Mouse (Mus musculus) heart, embryonic 13.5 days (tissue): ENCODE data around the gene Thoc6. TPM values are rescaled to one million over a fixed set of nuclear protein-coding genes. Genes with fewer than 3 reads are reported as not detected.
A peak's percentile ranks its signal among the peaks of the same experiment; 100 is the strongest.

ENCODE experiments used
- ATAC-seq: fragments of 200-750 bp; cut with Nextera tagmentation; 2 replicates; pipeline ENCODE4 v1.8.0; 2017; ENCODE audit warnings: moderate TSS enrichment; ENCODE audit not compliant: insufficient number of reproducible peaks, low FRiP score, low TSS enrichment; ENCODE audit errors: extremely low read depth
- H3K27ac ChIP-seq: fragments of 300-500 bp; sonication (generic); replicated peaks from 2 replicates; pipeline ENCODE4 v1.5.1; 2015; ENCODE audit warnings: moderate library complexity, mild to moderate bottlenecking, inconsistent platforms
- H3K27me3 ChIP-seq: fragments of 300-500 bp; sonication (generic); replicated peaks from 2 replicates; pipeline ENCODE4 v1.6.1; 2015; ENCODE audit warnings: mild to moderate bottlenecking, inconsistent platforms
- H3K36me3 ChIP-seq: fragments of 300-500 bp; sonication (generic); 2 replicates; pipeline ENCODE4 v1.6.1; 2015; ENCODE audit warnings: mild to moderate bottlenecking, inconsistent platforms
- H3K4me1 ChIP-seq: fragments of 300-500 bp; sonication (generic); 2 replicates; pipeline ENCODE4 v1.6.1; 2015; ENCODE audit warnings: inconsistent platforms
- H3K4me2 ChIP-seq: fragments of 300-500 bp; sonication (generic); 2 replicates; pipeline ENCODE4 v1.6.1; 2015; ENCODE audit warnings: inconsistent platforms, mild to moderate bottlenecking, moderate library complexity
- H3K4me3 ChIP-seq: fragments of 300-500 bp; sonication (generic); 2 replicates; pipeline ENCODE4 v1.5.1; 2015; ENCODE audit warnings: moderate library complexity, mild to moderate bottlenecking, inconsistent platforms
- H3K9ac ChIP-seq: fragments of 300-500 bp; sonication (generic); 2 replicates; pipeline ENCODE4 v1.6.1; 2015; ENCODE audit warnings: inconsistent platforms, mild to moderate bottlenecking, moderate library complexity
- H3K9me3 ChIP-seq: fragments of 300-500 bp; sonication (generic); 2 replicates; pipeline ENCODE4 v1.6.1; 2016; ENCODE audit warnings: inconsistent platforms
- WGBS: fragments of 180-500 bp; shearing (Covaris S2); methylation state at CpG from one replicate; pipeline ENCODE4 v1.1.7; 2015; ENCODE audit warnings: mixed read lengths; 5-methylcytosine and 5-hydroxymethylcytosine counted together
- polyA plus RNA-seq: library from polyadenylated mRNA; unstranded; fragments of >200 nt; fragmentation: Nextera tagmentation; extraction: Ambion mirVana; gene quantifications from 2 replicates; pipeline ENCODE4 v1.2.1, GENCODE M21; 2015

Gene Thoc6
- polyA plus RNA-seq, 1 experiment from 2014 or later: 32.4 TPM

DNA sequence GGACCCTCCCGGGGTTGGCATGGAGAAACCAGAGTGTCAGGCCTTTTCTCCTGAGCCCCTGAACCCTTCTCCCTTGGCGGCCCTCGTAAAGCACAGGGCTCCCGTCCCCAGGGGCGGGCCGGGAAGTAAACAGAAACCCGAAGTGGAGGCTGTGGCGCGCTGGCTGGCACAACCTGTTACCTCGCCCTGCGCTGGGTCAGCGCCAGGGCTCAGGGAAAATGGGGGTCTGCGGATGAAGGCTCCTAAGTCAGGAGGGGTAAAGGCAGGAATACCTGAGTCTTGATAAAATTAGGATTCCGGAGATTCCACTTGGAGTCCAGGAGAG is 12.8 kb downstream of the Thoc6 start:
- no peak for ATAC-seq
- Histone ChIP-seq H3K9ac (0 out of 2 replicates have a peak overlapping the region, but pooled peaks have one; percentile 33), H3K27ac (no peak overlapping the region), H3K4me1 (peaks cover 14% of the 10 kb centered on the region), H3K36me3 (no peaks in the 10 kb centered on the region), H3K27me3 (peaks cover 69% of the 10 kb centered on the region), H3K9me3 (no peaks in the 10 kb centered on the region), H3K4me3 (peak overlapping the region; percentile 32), H3K4me2 (peak overlapping the region; percentile 54)
- WGBS: 6% methylated on average over 14 of the region's 14 CpGs

DNA sequence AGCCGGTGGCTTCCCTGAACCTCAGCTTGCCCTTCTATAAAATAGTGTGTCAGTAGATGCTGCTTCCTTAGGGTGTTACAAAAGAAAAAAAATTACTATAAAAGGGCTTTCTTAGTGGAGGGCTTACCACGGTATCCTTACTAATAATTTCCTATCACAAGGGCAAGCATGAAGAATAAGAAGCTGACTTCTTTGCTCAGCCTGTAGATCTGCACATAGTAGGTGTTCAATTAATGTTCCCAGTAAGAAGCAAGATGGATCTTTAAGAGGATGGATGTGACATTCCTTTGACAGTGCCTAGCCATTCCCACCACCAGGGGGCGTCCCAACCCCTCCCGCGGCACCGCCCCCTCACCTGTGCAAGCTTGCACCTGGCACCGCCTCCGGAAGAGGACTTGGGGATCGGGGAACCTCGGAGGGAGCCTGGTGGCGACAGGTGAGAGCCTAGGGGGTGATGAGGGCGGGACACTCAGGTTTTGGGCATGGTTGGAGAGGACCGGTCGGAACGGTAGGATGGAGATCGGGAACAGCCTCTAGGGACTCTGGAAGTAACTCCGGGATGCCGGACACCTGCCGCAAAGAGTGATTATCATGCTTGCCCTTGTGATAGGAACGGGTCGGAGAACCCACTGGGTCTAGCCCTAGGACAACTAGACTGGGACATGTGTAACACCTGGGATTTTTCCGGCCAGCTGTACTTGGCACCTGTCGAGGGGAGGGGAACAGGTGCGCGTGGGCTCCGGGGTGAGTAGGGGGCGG is 13.4 kb downstream of the Thoc6 start, which contains the start of gene Bicdl2:
Bicdl2 (plus strand) TSS at position 390 of the 759 bp plus-strand sequence.
- Histone ChIP-seq H3K4me2 (peak within 1 kb of the TSS; percentile 54), H3K4me1 (peaks cover 14% of the 10 kb centered on the region), H3K9me3 (no peaks in the 10 kb centered on the region), H3K27me3 (peaks cover 70% of the 10 kb centered on the region), H3K27ac (no peak within 1 kb of the TSS), H3K36me3 (no peaks in the 10 kb centered on the region), H3K4me3 (peak within 1 kb of the TSS; percentile 32), H3K9ac (0 out of 2 replicates have a peak within 1 kb of the TSS, but pooled peaks have one; percentile 33)
- ATAC-seq: no peak
- WGBS: 6% methylated on average over 27 of the region's 27 CpGs

DNA sequence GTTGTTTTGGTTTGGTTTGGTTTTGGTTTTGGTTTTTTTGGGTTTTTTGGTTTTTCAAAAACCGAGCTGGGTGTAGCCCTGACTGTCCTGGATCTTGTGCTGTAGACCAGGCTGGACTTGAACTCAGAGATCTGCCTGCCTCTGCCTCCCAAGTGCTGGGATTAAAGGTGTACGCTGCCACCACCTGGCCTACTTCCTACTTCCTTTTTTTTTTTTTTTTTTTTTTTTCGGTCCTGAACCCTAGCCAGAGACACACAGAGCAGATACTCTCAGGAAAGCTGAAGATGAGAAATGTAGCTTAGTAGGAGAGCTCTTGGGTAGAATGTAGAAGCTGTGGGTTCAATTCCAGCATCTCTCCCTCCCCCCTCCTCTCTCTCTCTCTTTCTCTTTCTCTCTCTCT is 15.2 kb downstream of the Thoc6 start:
- WGBS: 74% methylated on average over 3 of the region's 3 CpGs
- H3K9me3 ChIP-seq: no peaks in the 10 kb centered on the region

DNA sequence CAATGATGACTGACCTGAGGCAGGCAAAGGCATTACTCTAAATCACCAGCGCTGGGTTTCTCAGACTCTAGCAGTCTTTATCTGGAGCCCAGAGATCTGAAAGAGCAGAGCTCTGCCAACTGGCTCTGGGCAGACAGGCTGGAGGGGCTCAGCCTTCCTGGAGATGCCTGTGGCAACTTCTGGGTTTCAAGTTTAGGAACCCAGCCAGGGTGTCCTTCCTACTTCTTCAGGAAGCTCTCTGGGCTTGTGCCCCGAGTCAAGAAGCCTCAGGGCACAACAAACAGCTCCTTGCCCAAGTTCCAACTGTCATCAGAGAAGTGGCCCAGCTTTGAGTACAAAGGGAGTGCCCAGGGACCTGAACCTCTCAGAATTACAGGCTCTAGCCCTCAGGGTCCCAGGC is 19.3 kb downstream of the Thoc6 start:
- ATAC-seq: no peak
- no peak overlapping the region for H3K9ac ChIP-seq
- no peak overlapping the region for H3K4me2 ChIP-seq
- H3K4me1 ChIP-seq: no peaks in the 10 kb centered on the region
- H3K9me3 ChIP-seq: no peaks in the 10 kb centered on the region
- H3K36me3 ChIP-seq: no peaks in the 10 kb centered on the region
- no peak overlapping the region for H3K4me3 ChIP-seq
- no peak overlapping the region for H3K27ac ChIP-seq
- WGBS: 57% methylated on average over 2 of the region's 2 CpGs
- peaks cover 33% of the 10 kb centered on the region for H3K27me3 ChIP-seq

More for the DNA sequence above, 15.2 kb downstream of the Thoc6 start:
- Histone ChIP-seq H3K4me2 (no peak overlapping the region), H3K27me3 (peaks cover 73% of the 10 kb centered on the region), H3K36me3 (no peaks in the 10 kb centered on the region), H3K9ac (no peak overlapping the region), H3K4me3 (no peak overlapping the region), H3K4me1 (peaks cover 14% of the 10 kb centered on the region), H3K27ac (no peak overlapping the region)
- ATAC-seq: no peak

DNA sequence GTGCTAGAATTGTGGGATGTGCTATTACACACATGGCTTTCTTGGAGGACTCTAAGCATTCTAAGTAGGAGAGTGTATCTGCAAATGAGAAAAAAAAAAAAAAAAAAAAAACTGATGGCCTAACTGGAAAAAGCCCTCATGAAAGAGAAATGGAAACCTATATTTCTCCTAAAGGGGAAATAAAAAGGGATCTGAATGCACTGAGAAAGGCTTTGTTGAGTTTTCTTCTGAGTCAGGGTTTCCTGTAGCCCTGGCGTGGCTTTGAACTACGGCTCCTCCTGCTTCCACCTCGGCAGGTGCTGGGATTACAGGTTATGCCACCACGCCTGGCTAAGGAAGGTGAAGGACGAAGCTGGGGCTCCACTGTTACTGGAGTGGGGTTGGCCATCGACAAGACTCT is 19.7 kb downstream of the Thoc6 start:
- no peak overlapping the region for H3K4me3 ChIP-seq
- 54% methylated on average over 6 of the region's 6 CpGs for WGBS

DNA sequence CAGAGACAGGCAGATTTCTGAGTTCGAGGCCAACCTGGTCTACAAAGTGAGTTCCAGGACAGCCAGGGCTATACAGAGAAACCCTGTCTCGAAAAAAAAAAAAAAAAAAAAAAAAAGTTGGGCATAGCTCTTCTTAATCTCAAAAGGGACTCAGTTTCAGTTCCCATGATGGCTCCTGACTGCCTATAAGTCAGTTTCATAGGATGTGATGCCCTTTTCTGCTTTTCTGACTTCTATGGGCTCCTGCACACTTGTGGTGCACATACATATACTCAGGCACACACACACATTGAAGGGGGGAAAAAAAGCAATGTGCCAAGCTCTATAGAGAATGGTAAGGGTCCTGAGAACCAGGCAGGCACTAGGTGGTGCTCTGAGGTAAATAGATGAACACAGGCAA is 20.4 kb downstream of the Thoc6 start:
- Histone ChIP-seq H3K9me3 (no peaks in the 10 kb centered on the region), H3K36me3 (no peaks in the 10 kb centered on the region), H3K27ac (no peak overlapping the region), H3K4me3 (no peak overlapping the region), H3K27me3 (peaks cover 25% of the 10 kb centered on the region), H3K9ac (no peak overlapping the region), H3K4me2 (no peak overlapping the region), H3K4me1 (no peaks in the 10 kb centered on the region)
- no peak for ATAC-seq
- WGBS: 57% methylated on average over 2 of the region's 2 CpGs

More for the DNA sequence above, 19.7 kb downstream of the Thoc6 start:
- Histone ChIP-seq H3K4me2 (no peak overlapping the region), H3K9ac (no peak overlapping the region), H3K27me3 (peaks cover 29% of the 10 kb centered on the region), H3K27ac (no peak overlapping the region), H3K9me3 (no peaks in the 10 kb centered on the region), H3K36me3 (no peaks in the 10 kb centered on the region), H3K4me1 (no peaks in the 10 kb centered on the region)
- no peak for ATAC-seq

DNA sequence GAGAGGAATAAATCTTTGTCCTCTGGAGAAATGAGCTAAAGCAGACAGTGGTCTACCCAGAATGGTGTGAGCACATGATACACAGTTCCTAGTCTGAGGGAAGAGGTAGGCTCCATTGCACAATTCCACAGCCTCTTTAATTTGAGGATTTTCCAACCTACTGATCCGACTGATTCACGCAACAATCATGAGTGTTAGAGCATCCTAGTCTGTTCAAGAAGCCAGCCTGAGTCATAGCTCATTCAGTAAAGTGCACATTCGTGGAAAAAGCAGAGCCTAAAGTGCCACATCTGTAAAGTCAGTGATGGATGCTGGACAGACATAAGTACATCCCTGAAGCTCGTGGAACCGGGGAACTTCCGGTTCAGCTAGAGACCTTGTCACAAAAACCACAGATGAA is 22.3 kb downstream of the Thoc6 start:
- Histone ChIP-seq H3K4me3 (no peak overlapping the region), H3K27me3 (peaks cover 21% of the 10 kb centered on the region; the same call in 1 of the 2 replicates), H3K9ac (no peak overlapping the region), H3K4me1 (no peaks in the 10 kb centered on the region), H3K27ac (no peak overlapping the region), H3K36me3 (no peaks in the 10 kb centered on the region), H3K9me3 (no peaks in the 10 kb centered on the region), H3K4me2 (no peak overlapping the region)
- WGBS: 71% methylated on average over 6 of the region's 6 CpGs
- no peak for ATAC-seq

DNA sequence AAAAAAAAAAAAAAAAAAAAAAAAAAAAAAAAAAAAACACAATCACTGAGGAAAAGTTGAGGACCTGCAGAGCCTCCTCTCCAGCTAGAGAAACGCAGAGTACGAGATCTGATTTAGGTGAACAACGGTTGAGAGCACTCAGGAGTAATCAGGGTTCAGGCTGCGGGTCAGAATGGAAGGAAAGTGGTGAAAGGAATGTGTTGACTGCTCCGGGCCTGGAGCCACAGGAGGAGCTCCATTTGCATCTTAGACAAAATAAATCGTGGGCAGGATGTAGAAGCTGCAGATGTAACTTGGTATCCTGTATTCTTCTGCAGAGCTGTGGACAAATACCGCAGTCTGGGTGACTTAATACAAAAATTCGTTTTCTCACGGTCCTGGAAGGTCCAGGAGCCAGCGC is 27.8 kb downstream of the Thoc6 start:
- no peak overlapping the region for H3K9ac ChIP-seq
- H3K4me3 ChIP-seq: no peak overlapping the region
- peaks cover 16% of the 10 kb centered on the region for H3K4me1 ChIP-seq
- peaks cover 43% of the 10 kb centered on the region for H3K27me3 ChIP-seq
- no peak overlapping the region for H3K4me2 ChIP-seq
- H3K9me3 ChIP-seq: peaks cover 7% of the 10 kb centered on the region; the same call in 1 of the 2 replicates
- ATAC-seq: no peak
- 19% methylated on average over 10 of the region's 10 CpGs for WGBS
- no peak overlapping the region for H3K27ac ChIP-seq
- no peaks in the 10 kb centered on the region for H3K36me3 ChIP-seq

DNA sequence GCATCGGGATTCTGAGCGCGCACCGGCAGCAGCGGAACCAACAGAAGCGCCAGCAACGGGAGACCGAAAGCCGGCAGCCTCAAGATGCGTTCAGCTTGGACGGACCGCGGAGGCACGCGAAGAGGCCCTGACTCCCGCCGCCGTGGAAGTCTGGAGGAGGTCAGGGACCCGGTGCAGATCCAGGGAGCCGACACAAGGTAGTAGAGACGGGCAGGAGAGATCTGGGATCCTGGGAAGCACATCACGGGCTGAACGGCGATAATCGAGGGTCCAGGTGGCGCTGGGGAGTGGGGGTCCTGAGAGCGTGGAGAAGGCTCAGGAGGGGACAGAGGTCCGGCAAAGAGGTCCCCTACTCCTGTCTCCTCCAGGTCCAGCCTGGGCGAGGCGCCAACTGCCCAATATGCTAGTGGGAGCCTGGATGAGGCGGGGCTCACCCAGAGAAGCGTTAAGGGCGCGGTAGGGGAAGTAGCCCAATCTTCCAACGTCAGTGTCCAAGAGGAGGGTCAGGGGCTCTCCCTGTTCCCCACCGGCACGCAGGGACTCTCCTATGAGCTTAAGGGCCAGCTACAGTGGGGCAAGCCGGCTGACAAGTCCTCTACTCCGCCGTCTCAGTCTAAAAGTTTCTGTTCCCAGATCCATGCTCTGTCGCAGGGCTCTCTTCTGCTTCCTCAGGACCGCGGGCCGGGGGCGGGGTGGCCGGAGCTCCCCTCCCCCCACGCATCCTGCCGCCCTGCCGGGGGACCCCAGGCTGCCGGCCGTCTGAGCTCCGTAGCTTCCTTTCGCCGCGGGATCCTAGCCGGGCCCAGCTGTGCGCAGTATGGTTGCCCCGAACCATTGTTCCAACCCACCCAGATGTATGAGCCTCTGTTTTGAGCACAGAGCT is 28.8 kb downstream of the Thoc6 start, which contains the start of gene Mmp25:
Mmp25 (minus strand) TSS at position 665 of the 883 bp plus-strand sequence.
- 0 out of 2 replicates have a peak, but pooled peaks have one; percentile 10 for ATAC-seq
- Histone ChIP-seq H3K4me1 (peaks cover 16% of the 10 kb centered on the region), H3K9ac (peak within 1 kb of the TSS; percentile 75), H3K9me3 (peaks cover 7% of the 10 kb centered on the region; the same call in 1 of the 2 replicates), H3K27me3 (peaks cover 43% of the 10 kb centered on the region), H3K27ac (no peak within 1 kb of the TSS), H3K4me3 (peak within 1 kb of the TSS; percentile 60), H3K4me2 (peak within 1 kb of the TSS; percentile 95), H3K36me3 (no peaks in the 10 kb centered on the region)
- WGBS: 2% methylated on average over 58 of the region's 58 CpGs

DNA sequence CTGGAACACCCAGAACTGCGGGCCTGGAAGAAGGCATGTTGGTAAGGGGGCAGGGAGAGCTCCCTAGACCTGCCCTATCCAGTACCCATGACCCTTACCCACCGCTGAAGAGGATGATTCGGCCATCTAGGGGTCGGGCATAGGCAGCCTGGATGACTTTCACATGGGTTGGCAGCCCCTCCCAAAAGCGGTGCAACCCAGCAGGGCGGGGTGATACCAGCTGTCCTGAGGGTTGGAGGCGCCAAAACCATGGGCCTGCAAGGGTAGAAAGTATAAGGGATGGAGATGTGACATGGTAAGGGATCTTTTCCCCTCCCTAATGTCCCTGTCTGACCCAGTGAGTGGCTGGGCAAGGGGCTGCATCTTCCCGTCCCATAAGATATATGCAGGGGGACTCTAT is 42.4 kb downstream of the Thoc6 start:
- 65% methylated on average over 8 of the region's 8 CpGs for WGBS
- no peaks in the 10 kb centered on the region for H3K36me3 ChIP-seq
- peaks cover 47% of the 10 kb centered on the region for H3K27me3 ChIP-seq
- H3K4me3 ChIP-seq: no peak overlapping the region
- H3K9me3 ChIP-seq: no peaks in the 10 kb centered on the region
- H3K27ac ChIP-seq: no peak overlapping the region
- ATAC-seq: no peak
- H3K4me2 ChIP-seq: no peak overlapping the region
- no peak overlapping the region for H3K9ac ChIP-seq
- peaks cover 4% of the 10 kb centered on the region; the same call in 1 of the 2 replicates for H3K4me1 ChIP-seq
